Mouse (Mus musculus): ENCODE data around the gene Shroom3.

DNA sequence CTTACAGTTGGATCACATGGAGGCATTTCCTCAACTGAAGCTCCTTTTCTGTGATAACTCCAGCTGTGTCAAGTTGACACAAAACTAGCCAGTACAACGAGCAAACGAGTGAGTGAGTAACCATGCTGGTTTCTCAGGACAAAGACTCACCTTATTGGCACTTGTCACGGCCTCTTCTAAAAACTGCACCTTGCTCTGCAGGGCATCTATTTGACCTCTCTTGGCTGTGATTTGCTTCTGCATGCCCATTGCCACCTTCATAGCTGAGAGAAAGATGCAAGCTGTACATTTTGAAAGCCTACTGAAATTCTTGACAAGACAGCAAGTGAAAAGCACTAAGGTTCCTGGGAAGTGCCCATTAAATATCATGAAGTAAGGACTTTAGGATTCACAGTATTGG, 42.4 kb upstream of the Shroom3 start:
- TF ChIP-seq CTCF (conservative IDR thresholded peaks at IDR 0.05 in 1 of 2, IDR thresholded peaks at IDR 0.05 in 1 of 2; ENCODE audit: low read depth in 2 of 2, low read length in 2 of 2) (no peak), KAT2A (IDR thresholded peaks at IDR 0.05; ENCODE audit: insufficient replicate concordance, low read length) (no peak)
